Mouse (Mus musculus): Measurements from ENCODE around the gene Nell2. TPM values are rescaled to one million over a fixed set of nuclear protein-coding genes. Genes with fewer than 3 reads are reported as not detected.

Nell2 gene
- total RNA-seq, 2 experiments from 2014 or later, result 0.10 to 0.17 TPM

DNA sequence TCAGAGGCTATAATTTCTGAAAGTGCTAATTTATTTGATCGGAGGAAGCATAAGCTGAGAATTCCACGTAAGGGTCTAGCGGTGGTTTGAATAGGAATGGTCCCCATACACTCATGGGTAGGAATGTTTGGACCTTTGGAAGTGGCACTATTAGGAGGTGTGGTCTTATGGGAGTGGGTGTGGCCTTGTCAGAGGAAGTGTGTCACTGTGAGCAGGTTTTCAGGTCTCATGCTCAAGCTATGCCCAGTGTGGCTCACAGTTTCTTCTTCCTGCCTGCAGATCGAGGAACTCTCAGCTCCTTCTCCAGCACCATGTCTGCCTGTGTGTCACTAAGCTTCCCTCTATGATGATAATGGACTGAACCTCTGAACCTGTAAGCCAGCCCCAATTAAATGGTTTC lies 46.8 kb downstream of the Nell2 start:
- DNase-seq, result no peak
- intact Hi-C loops (cut with DNase I), result no loop called here

DNA sequence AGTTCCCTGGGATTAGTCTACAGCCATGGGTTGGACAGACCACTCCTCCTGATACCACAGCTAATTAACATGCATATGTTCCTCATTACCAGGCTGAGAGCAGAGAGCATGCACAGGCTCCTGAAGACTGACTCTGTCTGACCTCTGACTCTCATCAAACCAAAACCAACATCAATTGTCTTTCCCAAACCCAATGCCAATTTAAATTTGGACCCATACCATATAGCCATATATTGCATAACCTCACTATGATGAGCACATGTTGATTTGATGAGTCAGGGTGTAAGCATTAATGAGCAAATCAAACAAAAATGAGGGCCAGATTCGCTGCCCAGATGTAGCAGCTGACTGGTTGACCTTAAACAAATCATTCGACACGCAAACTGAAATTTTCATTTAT lies 51.9 kb downstream of the Nell2 start:
- intact Hi-C loops (cut with DNase I), result no loop called here
- DNase-seq, result no peak

GRCm38 (mm10) chr15:95473976-95474375 lies 54.4 kb downstream of the Nell2 start:
- intact Hi-C loops (cut with DNase I), result no loop called here
- no peak for DNase-seq

GRCm38 (mm10) chr15:95467195-95467594 lies 61.2 kb downstream of the Nell2 start:
- no peak for DNase-seq
- intact Hi-C loops (cut with DNase I), result no loop called here

DNA sequence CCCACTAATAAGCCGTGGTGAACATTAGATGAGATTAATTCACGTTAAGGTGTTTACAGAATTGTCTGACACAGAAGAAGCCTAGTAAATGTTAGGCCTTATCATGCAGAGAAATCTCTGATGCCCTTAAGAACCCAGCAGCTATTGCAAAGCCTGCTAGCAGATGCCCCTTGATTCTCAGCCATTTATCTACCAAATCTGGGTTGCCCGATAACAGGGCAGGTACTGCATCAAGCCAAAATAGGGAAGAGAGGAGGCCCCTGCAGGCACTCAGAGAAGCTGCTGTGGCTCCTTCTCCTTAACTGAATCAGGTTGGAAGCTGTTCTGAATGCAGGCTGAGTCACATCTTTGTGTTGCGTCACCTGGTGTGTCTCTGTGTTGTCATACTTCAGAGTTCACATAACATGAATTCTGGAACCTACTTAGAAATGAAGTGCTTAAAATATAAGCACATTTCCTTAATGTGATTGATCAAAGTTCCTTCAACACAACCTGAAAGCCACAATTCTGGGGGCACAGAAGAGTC lies 68.3 kb downstream of the Nell2 start:
- DNase-seq, result no peak
- intact Hi-C loops (cut with DNase I), result no loop called here

DNA sequence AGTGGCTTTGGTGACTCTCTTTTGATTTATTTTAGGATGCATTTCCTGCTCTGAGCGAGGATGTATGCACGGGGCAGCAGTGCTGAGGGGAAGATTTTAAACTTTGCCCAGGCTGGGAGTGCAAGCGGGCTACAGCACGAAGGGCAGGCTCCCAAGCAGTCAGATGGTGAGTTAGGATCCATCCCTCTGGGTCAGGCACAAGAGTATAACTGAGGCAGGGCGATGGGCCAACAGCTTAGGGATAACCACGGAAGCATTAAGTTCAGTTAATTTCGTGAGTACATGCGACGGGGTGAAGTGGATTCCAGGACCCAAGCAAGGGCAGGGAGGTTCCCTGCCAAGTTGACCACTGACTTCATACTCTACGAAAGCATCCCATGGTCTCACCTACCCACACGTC lies 83.8 kb downstream of the Nell2 start:
- intact Hi-C loops (cut with DNase I), result no loop called here
- no peak for DNase-seq

GRCm38 (mm10) chr15:95437740-95438139 lies 90.6 kb downstream of the Nell2 start:
- intact Hi-C loops (cut with DNase I), result no loop called here
- DNase-seq, result no peak

- intact Hi-C loops (cut with DNase I), result no loop called here
- no peak for DNase-seq
Measured at GRCm38 (mm10) chr15:95436261-95436660, 92.1 kb downstream of the Nell2 start.

DNA sequence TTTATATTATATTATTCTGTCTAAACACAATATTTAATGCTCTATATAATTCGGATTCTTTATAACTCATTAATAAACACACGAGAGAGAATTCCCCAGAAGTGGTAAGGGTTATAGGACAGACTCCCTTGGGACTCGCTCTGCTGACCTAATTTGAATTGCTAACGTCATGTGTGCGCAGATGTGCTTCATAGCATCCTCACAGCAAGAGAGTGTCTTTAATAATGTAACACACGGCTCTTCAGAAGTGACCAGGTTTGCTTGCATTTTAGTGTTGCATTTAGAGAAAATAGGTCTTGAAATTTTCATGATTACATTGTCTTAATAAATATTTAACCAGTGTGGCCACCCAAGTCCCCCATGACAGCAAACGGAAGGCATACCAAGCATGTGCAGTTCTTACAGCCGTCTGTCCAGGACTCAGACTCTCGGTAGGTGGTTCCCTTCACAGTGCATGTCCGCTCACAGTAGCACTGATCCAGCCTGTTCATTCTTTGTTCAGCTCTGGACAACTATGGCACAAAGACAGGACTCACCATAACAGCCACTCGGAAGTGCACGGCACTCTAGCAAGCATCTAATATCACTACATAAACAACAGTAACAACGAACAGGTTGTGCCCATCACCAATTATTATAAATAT lies 97.1 kb downstream of the Nell2 start:
- no peak for DNase-seq
- intact Hi-C loops (cut with DNase I), result no loop called here

GRCm38 (mm10) chr15:95430000-95430399 lies 98.4 kb downstream of the Nell2 start:
- DNase-seq, result no peak
- intact Hi-C loops (cut with DNase I), result no loop called here

GRCm38 (mm10) chr15:95428003-95428663 lies 100.2 kb downstream of the Nell2 start:
- intact Hi-C loops (cut with DNase I), result no loop called here
- DNase-seq, result no peak

DNA sequence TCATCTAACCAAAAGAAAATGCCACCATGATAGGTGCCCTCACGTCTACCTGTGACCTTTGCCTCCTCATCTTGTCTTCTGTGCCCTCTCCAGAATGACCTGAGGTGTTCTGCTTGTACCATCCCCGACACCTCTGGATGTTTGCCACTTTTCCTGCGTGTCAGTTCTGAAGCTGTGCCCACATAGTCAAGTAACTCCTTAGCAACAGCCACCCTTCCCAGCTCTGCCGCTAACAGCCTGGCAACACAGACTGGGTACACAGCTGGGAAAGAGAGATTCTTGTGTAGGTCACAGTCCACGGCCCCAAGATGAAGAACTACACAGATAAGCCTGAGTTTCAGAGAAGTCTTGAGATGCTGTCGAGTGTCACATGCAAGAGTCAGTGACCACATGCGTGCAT lies 103.3 kb downstream of the Nell2 start:
- no peak for DNase-seq
- intact Hi-C loops (cut with DNase I), result no loop called here

GRCm38 (mm10) chr15:95422226-95422950 lies 106.0 kb downstream of the Nell2 start:
- intact Hi-C loops (cut with DNase I), result no loop called here
- DNase-seq, result no peak

DNA sequence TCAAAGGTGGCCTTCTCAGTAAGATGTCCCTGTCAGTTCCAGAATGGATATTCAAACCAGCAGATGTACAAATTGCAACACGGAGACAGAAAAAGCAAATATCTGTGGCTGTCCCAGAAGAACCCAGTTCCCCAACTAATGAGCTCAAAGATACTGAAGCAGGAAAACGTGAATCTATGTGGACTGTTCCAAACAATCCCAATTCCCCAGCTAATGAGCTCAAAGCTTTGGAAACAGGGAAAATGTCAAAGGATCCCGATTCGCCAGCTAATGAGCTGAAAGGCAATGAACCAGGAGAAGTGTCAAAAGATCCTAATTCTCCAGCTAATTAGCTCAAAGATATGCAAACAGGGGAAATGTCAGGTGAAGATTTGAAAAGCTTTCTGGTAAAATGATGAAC lies 109.7 kb downstream of the Nell2 start:
- no peak for DNase-seq
- intact Hi-C loops (cut with DNase I), result no loop called here

GRCm38 (mm10) chr15:95411949-95412741 lies 116.2 kb downstream of the Nell2 start:
- intact Hi-C loops (cut with DNase I), result no loop called here
- DNase-seq, result no peak

DNA sequence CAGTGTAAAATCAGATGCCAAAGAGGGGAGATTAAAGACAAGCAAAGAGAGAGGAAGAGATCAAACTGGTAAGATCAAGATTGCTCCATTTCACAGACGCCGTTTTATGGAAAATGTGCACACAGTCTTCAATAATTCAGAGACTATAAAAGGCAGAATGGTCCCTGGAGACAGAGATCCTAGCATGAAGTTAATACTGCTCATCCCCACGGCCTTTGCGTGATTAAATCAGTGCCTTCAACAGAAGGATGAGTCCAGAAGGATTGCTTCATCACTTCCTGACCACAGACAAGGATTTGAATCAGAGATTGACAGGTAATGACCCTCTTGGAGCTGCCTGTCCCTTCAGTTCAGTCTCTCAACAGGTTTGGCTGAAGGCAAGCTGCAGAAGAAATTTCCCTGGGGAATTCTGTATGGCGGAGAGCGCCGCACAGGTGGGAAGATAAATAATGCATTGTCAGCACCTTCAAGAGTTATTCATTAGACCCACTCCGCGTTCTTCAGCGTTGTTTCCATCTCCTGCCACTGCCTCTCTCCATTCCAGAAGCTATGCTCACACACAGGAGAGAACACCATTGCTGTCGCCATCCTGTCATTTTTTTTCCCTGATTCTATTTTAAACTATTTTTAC lies 118.0 kb downstream of the Nell2 start:
- no peak for DNase-seq
- intact Hi-C loops (cut with DNase I), result no loop called here

DNA sequence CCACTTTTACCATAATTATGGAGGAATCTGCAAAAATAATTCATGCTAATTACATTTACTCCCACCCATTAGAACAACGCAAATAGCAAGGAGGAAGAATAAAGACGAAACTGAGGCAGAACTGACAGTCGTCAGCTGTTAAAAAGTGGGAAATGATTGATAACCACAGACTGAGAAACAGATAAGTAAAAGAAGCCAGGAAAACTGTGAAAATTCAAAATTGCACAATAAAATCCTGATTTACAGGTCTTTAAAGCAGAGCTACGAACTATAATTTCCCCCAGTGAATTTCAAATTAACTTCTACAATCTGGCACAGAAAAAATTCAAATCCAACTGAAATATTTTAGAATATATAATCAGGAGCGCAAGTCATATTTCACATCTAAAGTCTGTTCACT lies 138.0 kb downstream of the Nell2 start:
- no peak for DNase-seq
- intact Hi-C loops (cut with DNase I), result no loop called here

DNA sequence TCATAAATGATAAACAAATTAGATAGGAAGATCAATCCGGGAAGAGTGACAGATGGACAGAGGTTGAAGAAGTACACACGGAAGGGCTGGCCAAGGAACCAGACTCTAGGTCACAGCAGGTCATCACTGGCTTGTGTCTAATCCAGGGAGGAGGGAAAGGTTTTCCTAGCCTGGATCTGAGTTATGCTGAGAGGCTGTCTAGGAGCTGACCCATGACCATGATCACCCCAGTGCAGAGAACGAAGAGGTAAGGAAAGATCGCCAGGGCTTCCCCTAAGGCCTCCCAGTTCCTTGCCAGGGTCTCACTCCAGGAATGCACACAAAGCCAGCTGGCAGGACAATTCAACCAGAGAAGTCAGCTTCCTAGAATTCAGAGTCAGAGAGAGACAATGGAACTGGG lies 139.4 kb downstream of the Nell2 start:
- intact Hi-C loops (cut with DNase I), result no loop called here
- no peak for DNase-seq

DNA sequence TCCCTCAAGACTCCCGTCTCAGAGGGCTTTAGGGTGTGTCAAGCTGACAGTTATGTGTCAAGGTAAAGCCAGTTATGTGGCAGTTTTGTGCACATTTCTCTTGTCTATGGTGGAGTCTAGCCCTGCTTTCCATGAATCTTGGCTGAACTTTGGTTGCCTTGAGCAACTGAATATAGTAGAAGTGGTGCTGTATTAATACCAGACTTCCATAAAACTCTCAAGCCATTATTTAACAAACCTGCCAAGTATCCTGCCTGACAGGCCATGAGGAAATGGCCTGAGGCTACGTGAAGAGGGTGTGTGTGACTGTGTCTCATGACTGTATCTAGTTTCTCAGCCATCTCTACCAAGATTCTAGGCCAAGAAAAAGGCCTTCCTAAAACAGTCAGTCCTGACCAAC lies 147.5 kb downstream of the Nell2 start:
- no peak for DNase-seq
- intact Hi-C loops (cut with DNase I), result no loop called here

- intact Hi-C loops (cut with DNase I), result no loop called here
- DNase-seq, result no peak
Measured at GRCm38 (mm10) chr15:95370720-95371395, 157.5 kb downstream of the Nell2 start.

Measured in heart, postnatal 14 days (tissue).